Mouse (Mus musculus): ENCODE data around the gene Rexo1.

GRCm38 (mm10) chr10:80504724-80505123, 56.6 kb downstream of the Rexo1 start:
- no peak for TF ChIP-seq CTCF (IDR thresholded peaks at IDR 0.05; ENCODE audit: extremely low read depth, insufficient read depth, insufficient read length, insufficient replicate concordance)
- no peak for TF ChIP-seq POLR2A (IDR thresholded peaks at IDR 0.05; ENCODE audit: low read depth, low read length)
